Mouse (Mus musculus) frontal cortex, adult (tissue): ENCODE results near the gene Cox4i1.
"Not testable (repeated sequence)": the region's sequence is repeated elsewhere in the genome, so short reads cannot be mapped to it uniquely, and the experiment has no call there.

Experiments used
- ATAC-seq: cut with Nextera tagmentation; 2 replicates; pipeline ENCODE4 v1.9.2; 2017; ENCODE audit warnings: mild to moderate bottlenecking, moderate library complexity, mixed read lengths; ENCODE audit not compliant: low TSS enrichment

The Cox4i1 gene

DNA sequence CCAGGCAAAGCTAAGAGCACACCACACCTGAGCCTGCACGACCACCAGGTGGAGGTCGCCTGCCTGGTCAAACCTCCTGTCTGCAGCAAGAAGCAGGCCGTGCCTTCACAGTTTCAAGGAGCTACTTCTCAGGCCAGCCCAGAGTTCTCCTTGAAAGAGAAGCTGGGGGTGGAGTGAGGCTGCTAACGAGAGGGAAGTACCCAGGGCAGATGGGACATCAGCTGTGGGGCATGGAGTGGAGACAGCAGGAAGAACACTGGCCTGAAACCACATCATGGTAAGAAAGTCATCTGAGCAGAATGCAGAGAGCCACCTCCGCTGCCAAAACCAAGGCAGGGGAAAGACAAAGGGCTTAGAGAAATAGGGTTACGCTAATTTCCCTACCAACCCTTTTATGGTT lies 3.5 kb upstream of the Cox4i1 start:
- no peak for ATAC-seq

- no peak for ATAC-seq
Observed at GRCm38 (mm10) chr8:120665726-120666455, 2.1 kb upstream of the Cox4i1 start.

DNA sequence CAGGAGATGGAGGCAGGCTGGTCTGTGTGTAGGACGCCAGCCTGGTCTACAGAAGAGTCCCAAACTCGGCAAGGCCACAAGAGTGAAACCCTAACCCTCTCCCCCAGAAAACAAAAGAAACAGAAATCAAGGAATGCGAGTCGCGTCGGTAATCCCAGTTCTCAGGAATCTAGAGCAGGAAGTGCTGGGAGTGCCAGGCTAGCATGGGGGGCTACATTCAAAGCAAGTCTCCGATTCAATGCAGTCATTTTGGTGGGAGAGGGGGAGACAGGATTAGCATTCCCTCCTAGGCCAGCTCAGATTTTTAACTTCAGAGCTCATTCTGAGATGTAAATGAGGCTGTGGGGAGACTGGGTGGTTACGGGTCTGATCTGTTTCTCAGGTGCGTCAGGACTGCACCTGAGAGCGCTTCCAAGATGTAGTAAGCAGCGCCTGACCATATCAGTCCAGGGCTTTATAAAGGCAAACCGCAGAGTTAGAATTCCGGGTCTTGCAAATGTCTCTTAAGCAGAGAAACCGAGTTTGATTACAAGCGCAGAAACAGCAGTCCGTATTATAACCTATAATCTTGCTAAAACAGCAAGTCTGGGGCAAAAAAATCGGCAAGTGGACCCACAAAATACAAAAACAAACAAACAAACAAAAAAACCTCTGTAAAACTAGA lies 1.1 kb upstream of the Cox4i1 start:
- ATAC-seq: no peak

GRCm38 (mm10) chr8:120668374-120668905 lies 418 bp downstream of the Cox4i1 start, which contains the start of gene Emc8:
Emc8 (minus strand) TSS chr8:120668573.
- ATAC-seq: peak; percentile 21; the same call in 1 of the 2 replicates

DNA sequence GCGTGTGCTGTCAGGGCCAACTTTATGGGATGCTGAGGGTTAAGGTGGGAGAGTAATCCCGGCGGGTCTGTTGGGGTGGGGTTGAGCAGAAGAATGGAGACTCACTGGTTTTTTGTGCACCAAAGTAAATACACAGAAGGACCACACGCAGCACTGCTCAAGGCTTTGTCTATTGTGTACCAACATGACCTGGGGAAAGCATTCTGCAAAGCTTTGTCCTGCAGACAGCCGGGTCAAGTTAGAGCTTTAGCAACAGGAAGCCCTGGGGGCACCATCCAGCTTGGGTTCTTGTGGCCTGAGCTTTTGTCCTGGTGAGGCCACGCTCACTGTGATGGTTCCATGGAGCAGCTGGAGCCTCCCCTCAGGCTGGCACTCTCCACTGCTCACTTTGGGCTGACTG lies 3.8 kb downstream of the Cox4i1 start:
- ATAC-seq: no peak

- ATAC-seq: 0 out of 2 replicates have a peak, but pooled peaks have one; percentile 5
Observed at GRCm38 (mm10) chr8:120672626-120673229, 4.7 kb downstream of the Cox4i1 start.

GRCm38 (mm10) chr8:120673298-120673697 lies 5.3 kb downstream of the Cox4i1 start:
- ATAC-seq: peak; percentile 56

DNA sequence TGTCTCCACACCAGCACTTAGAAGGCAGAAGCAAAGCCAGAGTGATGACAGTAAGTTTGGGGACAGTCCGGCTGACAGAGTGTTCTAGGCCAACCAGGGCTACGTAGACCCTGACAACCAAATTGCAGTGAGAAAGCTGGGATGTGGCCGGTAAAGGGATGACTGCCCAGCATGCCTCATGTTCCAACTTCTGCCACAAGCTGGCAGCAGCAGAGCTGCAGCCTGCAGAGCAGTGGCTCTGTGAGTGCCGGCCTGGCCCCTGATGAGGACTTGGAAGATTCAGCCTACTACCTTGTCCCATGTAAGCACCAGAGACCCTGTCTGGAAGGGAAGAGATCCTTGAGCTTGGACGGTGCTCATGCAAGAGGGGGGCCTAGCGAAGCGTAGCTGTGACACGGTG lies 7.7 kb downstream of the Cox4i1 start:
- 0 out of 2 replicates have a peak, but pooled peaks have one; percentile 21 for ATAC-seq

GRCm38 (mm10) chr8:120678447-120678846 lies 10.4 kb downstream of the Cox4i1 start:
- peak; percentile 71 for ATAC-seq

DNA sequence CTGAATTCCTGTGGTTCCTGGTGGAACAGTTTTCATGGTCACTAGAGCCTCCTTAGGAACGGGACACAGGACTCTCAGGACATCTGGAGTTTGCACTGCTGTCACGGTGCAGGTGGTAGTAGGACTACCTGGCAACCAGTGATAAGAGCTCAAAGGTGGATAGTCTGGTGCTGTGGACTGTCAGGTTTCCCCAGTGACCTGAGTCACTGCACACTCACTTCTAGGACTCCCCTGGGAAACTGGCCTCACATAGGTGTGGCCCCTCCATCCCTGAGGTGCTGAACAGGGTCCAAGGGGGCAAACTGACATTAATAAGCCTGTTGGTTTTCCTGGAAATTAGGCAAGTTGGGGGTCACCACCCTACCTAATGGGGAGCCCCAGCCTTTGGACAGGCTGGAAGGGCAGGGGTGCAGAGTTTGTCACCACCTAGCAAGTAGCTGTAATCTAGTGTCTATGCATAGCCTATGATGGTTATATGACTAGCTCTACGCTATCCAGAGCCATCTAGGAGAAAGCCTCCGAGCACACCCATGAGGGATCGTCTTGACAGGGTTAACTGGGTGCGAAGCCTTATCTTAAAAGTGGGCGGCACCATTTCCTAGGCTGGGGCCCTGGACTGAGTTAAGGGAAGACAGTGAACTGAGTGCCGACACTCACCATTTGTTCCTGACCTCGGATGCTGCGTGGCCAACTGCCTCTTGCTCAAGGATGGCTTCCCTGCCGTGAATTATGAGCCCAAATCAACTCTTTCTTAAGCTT lies 11.8 kb downstream of the Cox4i1 start:
- ATAC-seq: no peak

- ATAC-seq: not testable (repeated sequence)
Observed at GRCm38 (mm10) chr8:120680405-120680804, 12.4 kb downstream of the Cox4i1 start.

- ATAC-seq: no peak
Observed at GRCm38 (mm10) chr8:120681113-120681512, 13.1 kb downstream of the Cox4i1 start.

- ATAC-seq: peak; percentile 59; the same call in 1 of the 2 replicates
Observed at GRCm38 (mm10) chr8:120683602-120684001, 15.6 kb downstream of the Cox4i1 start.

- ATAC-seq: no peak
Observed at GRCm38 (mm10) chr8:120684082-120684481, 16.1 kb downstream of the Cox4i1 start.

DNA sequence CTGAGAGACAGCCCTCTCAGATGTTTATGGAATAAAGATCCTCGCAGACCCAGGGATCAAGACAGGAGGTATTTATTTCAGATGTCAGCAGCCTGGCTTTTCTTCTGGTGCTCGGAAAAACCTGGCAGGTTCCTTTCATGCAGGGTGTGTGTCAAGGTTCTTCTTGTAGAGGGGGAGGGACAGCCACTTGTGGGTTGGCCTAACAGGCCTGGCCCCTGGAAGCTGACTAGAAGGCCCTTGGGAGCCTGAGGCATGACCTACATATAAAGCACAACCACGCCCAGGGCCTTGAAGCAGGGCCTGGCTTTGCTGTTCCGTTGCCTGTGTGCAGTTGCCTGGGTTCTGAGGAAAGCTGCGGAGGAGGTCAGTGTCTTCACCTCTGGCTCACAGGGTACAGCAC lies 17.1 kb downstream of the Cox4i1 start:
- ATAC-seq: no peak

DNA sequence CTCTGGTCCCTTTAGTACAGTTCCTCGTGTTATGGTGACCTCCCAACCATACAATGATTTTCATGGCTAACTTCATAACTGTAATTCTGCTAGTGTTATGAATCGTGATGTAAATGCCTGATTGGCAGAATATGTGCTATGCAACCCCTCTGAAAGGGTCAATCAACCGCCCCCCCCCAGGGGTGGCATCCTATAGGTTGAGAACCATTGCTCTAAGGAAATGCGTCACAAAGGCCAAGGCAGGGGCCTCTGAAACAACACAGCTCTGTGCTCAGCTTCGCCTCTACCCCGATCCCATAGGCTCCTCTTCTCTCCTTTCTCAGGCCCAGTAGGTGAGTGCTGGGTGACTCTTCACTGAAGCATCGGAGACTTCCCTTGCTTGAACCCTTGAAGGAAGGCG lies 17.6 kb downstream of the Cox4i1 start:
- no peak for ATAC-seq

DNA sequence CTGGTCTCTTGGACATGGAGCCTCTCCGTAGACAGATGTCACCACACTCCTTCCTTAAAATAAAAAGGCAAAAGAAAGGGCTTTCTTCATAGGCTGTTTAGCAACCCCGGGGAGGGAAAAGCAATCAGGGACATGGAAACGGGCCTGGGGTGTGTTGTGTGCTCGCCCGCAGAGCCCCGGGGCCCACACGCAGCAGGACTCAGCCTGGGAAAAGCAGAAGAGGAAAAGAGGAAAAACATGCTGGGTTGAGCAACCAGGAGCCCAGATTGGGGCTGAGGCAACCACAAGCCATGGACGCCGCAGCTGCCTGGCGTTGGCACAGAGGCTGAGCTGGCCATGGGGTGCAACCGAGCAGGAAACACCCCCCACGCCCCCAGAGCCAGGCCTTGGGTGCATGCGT lies 18.0 kb downstream of the Cox4i1 start:
- no peak for ATAC-seq

DNA sequence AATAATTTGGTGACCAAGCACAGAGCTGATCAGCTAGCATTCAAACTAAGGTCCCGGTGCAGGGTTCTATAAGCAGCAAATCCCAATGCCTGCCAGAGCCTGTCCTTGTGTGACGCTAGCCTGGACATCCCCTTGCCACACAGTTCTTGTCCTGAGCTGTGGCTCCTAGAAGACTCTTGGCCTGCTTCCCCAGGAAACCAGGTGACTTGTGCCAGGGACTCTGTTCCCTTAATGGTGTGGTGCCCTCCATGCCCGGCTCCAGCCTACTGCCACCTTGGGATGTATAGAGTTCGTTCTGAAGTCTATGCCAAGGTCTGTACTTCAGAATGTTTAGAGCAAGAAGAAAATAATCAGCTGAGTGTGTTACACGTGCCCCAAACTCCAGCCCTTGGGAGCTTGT lies 18.6 kb downstream of the Cox4i1 start:
- ATAC-seq: no peak

- no peak for ATAC-seq
Observed at GRCm38 (mm10) chr8:120687786-120688185, 19.8 kb downstream of the Cox4i1 start.

DNA sequence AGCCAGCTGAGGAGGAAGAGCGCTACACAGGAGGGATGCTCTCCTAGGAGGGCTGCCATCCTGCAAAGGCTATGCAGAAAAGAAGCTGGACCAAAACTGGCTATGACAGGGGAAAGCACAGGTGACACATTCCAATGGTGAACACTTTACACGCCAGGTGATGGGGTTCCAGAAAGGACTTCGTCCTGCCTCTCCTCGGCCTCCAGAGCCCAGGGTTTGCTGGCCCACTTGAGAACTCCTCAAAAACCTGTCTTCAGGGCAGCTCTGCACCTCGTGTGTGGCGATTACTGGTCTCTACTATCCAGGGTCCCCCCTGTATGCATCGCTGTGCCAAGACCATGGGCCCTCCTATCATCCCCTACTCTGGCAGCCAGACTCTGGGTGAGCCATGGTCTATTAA lies 20.5 kb downstream of the Cox4i1 start:
- ATAC-seq: no peak

DNA sequence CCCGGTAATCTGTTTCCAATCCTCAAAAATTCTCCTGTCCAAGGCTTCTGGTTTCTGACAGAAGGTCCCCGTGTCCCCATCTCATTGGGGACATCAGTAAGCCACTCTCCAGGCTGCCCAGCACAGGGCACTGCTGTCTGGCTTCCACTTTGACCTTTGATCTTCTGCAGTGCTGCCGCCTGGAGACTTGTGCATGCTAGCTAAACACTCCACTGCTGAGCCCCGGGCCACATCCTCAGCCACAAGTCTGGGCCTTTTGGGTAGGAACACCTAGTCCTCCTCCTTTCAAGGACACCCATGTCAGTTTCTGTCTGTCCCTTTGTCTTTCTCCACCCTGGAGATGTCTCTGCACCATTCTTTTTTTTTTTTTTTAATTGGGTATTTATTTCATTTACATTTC lies 24.9 kb downstream of the Cox4i1 start:
- ATAC-seq: no peak
